Mouse (Mus musculus) left cerebral cortex, postnatal 4 days (tissue): Measurements from ENCODE around the gene Elfn2. TPM values are rescaled to one million over a fixed set of nuclear protein-coding genes. Genes with fewer than 3 reads are reported as not detected.

Experiments
- DNase-seq: peaks from one replicate; pipeline ENCODE4 v3.0.0-alpha.2; 2022
- intact Hi-C: fragments of 180-260 bp; cut with DNase I; formaldehyde crosslinking; loops from one replicate; pipeline ENCODE4 v1.15.1; 2025
- total RNA-seq, 2 experiments: library from RNA; stranded (reverse); gene quantifications; 2 replicates each; pipeline ENCODE4 v1.2.3; 2021

Elfn2 gene
- total RNA-seq, 2 experiments from 2014 or later = 79.2 to 81.2 TPM

DNA sequence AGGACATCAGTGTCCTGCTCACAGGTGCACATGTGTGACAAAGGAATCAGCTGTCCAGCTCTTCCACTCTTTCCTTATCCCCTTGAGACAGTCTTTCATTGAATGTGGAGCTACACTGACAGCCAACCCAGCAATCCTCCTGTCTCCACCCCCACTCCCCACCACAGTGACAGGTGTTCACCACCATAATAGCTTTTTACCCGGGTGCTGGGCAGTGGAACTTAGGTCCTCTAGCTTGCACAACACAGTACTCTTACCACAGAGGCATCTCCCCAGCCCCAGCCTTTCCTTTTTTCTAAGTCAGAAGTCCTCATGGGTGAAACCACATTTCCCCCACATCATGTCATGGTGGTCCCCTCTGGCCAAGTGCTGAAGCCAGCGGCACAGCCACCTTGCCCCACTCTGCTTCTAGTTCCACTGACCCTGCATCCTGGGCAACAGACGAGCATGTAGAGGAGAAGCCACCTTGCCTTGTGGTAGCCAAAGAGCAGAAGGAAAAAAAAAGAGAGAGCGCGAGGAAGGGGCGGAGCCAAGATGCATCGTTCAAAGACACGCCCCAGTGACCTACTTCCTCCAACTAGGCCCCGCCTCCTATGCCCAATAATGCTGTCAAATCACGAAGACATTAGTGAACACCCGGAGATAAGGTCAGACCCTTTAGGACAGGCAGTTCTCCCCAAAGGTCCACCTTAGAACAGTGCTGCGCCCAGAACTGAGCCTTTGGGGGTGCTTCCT, 11.9 kb upstream of the Elfn2 start:
- no peak for DNase-seq
- intact Hi-C loops = no loop called here

DNA sequence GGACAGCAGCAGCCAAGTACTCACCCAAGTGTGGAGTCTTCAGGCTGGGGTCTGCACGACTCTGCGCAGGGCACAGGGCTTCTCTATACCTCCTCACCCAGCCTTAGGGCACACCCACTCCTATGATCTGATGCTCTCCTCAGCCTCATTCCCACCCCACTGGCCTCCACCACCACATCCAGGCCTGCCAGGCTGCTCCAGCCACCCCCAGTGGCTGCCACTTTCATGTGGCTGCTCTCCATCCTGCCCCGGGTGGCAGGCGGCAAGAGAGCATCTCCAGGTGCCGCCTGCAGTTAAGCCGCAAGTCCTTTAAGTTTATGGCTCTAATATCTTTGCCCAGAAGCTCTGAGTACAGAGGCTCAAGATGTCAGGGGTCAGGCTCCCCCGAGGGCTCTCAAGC, 8.1 kb upstream of the Elfn2 start:
- intact Hi-C loops = no loop called here
- no peak for DNase-seq

DNA sequence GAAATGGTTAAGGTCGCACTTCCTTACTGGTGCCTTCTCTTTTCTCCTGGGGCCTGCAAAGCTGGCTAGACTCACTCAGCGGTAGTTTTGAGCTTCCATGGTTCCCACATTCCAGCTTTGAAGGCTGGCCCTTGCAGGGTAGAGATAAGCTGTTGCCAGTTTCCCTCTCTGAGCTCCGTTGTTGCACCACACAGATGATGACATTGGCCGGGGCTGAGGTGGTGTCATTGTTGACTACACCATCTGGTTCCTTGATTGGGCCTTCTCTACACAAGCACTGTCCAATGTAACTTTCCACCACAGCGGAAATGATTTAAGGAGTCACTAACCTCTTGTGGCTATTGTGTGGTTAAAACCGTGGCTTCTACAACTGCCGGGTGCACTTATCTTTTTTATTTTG, 2.0 kb upstream of the Elfn2 start:
- intact Hi-C loops = loop anchor here (5.0 kb wide), 1 partner anchor 98 kb away; no protein-coding TSS in a partner anchor
- no peak for DNase-seq

DNA sequence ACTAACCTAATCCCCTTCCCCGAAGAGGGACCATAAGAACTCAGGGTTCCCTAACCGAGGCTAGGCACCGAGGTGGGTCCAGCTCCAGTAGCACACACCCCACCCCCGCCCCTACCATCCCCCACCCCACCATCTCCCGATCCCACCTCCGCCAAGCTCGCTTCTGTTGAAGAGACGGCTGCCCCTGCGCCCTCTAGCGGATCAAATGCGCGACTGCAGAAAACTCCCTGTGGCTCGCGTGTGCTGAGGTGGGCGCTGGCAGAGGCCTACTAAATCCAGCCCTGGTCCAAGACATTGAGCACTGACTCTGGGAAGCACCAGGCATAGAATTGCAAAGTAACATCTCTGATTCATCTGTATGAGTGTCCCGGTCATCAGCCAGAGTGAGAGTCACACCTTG, 1.5 kb upstream of the Elfn2 start:
- peak; percentile 82 for DNase-seq
- intact Hi-C loops = loop anchor here (5.0 kb wide), 1 partner anchor 98 kb away; no protein-coding TSS in a partner anchor

DNA sequence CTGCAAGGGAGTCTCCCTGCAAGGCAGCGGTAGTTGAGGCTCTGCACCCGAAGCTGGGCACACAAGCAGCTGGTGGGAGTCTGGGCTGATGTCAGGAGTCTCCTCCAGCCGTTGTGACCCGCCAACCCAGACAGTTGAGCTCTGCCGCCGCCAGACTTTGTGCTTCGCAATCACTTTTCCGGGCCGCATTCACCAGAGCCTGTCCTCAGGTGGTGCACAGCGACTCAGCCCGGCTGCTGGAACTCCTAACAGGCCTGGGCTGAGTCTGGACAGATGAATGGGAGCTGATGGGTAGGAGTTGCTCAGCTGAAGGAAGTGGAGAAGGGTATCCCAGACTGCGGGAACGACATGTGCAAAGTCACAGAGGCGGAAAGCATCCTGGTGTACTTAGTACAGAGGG, 845 bp upstream of the Elfn2 start:
- intact Hi-C loops = no loop called here
- no peak for DNase-seq

DNA sequence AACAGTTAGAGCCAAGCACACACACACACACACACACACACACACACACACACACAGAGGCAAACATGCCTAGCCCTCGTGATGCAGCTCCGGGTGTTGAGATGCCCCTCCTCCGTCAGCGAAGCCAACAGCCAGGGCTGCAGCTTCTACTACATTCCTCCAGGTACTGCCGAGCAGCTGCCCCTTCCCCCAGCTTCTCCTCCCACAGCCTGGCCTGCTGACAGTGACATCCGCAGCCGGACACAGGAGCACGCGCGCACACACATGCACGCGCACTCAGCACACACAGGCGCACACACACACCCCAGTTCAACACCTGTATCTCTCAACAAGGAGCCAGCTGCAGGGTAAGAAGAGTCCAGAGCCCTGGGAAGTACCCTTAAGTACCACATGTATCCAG, 1.6 kb downstream of the Elfn2 start:
- intact Hi-C loops = no loop called here

DNA sequence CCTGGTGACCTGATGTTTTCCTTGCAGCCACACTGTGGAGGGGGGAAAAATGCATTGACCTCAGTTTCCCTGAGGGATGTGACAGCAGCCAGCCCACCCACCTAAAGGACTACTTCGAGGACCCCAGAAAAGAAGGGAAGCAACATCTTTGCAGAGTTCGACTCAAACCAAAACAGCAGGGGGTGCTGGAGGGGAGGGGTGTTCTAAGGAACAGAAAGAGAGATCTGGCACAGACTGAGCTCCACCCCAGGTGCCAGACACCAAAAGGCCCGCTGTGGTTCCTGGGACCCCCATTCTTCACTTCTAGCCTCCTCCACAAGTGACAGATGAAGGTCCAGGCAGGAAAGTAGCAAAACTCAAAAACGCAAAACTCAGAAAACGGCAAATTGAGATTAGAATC, 2.7 kb downstream of the Elfn2 start:
- intact Hi-C loops = no loop called here
- no peak for DNase-seq

More for the DNA sequence above, 1.6 kb downstream of the Elfn2 start:
- no peak for DNase-seq

DNA sequence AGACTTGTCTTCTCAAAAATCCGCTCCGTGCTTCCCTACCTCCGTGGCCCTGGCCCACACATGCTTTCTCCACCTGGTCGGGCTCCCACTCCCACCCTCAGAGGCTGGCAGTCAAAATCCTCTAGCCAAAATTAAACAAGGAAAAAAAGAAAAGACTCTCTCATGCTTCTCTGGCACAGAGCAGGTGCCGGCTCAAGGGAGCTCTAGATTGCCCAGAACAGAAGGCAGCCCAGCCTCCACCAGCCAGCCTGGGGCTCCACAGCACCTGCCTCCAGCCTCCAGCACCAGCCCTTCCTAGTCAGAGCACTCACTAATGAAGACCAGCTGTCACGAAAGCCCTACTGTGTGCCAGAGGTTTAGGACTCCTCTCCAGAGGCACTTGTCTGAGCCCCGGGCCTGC, 4.8 kb downstream of the Elfn2 start:
- DNase-seq = no peak
- intact Hi-C loops = no loop called here

DNA sequence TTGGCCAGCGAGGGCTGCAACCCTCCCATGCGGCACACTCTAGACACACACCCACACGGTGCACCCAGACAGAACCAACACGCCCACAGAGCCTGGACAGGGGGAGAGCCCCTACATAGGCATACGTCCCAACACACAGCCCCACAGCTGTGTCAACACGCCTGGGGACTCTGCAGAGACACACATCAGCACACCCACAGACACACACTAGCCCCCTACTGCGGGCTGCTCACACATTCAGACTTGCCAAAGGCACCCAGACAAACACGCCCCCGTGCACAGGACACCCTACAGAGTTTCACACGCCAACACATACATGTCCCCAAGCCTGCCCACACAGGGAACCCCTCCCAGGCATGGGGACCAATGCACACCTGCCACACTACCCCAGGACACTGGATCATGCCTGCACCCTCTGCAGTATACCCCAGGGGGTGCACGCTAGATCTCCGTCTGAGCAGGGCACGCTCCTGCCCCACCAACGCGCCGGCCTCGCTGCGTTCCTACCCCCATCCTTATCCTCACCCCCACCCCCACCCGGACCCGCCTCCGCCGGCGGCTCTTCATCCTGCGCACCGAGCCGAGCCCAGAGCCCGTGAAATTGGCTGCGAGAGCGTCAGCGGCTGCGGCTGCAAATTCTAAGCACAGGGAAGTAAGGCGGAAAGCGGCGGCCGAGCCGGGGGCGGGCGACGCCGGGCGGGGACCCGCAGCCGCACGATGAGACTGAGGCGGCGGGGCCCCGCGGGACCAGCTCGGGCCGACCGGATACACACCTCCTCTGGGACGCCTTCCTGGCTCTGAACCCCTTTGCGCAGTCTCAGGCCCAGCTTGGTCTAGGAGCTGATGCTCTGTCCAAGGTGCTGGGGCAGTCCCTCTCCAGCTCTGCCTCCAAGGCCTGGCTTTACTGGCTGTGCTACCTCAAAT, 6.0 kb downstream of the Elfn2 start:
- no peak for DNase-seq
- intact Hi-C loops = no loop called here

DNA sequence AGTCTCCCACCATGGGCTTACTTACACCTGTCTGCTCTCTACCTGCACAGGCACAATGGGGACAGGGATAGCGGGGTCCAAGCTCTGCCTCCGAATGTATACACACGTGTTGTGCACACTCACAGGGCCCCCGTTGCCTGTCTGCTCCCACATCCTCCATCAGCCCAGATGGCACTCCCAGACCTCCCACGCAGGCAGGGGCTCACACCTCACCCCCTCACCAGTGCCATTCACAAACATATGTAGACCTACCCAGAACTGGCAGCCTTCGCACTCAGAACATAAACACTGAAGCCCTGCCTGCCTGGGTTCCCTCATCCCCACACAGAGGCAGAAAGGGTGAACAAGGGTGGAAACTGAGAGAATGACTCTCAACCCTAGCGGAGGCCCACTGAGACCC, 6.6 kb downstream of the Elfn2 start:
- no peak for DNase-seq
- intact Hi-C loops = no loop called here

DNA sequence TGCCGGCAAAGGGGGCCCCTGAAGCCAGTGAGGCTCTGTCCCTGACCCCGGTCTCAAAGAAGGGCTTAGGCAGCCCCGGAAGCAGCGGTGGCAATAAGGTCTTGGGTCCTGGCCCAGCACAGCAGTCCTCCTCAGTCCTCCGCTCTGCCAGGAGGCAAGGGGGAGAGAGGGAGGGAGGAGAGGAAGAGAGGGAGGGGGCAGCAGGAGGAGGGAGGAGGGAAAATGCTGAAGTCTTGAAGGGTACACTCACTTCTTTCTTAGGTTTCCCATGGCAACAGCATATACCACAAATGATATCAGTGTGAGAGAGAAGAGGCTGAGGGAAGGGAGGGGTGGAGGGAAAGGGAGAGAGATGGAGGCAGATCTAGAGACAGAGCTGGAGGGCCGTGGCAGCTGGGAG, 7.9 kb downstream of the Elfn2 start:
- DNase-seq = peak; percentile 34
- intact Hi-C loops = no loop called here

DNA sequence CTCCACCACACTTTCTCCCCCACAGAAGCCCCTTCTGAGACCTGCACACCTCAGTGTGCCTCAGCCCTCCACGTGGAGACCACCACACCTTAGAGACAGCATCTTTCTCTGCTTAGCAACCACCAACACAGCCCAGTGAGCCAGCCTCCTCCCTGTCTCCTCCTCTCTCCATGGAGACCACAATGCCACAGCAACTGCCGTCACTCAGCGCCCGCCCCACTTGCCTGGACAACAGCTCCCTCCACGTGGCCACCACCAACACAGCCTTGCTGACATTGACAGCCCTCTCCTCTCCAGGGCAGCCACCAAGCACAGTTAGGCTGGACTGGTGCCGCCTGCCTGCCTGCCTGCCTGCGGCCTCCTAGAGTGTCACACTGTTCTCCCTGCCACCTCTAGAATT, 8.8 kb downstream of the Elfn2 start:
- DNase-seq = peak; percentile 73
- intact Hi-C loops = no loop called here

DNA sequence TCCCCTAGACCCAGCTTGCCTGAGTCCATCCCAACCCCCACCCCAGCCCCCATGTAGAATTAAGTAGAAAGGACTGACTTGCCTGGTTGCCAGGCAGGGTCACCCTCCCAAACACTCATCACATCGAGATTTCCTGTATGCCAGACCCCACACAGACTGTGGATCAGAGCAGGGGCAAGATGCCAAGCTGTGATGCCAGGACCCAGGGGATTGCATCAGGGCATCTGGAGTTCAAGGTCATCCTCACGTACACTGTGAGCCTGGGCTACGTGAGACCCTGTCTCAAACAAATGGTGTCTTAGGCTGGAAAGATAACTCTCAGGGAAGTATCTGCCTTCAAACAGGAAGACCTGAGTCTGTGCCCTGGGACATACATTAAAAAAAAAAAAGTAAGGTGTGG, 11.9 kb downstream of the Elfn2 start:
- intact Hi-C loops = no loop called here
- peak; percentile 29 for DNase-seq

DNA sequence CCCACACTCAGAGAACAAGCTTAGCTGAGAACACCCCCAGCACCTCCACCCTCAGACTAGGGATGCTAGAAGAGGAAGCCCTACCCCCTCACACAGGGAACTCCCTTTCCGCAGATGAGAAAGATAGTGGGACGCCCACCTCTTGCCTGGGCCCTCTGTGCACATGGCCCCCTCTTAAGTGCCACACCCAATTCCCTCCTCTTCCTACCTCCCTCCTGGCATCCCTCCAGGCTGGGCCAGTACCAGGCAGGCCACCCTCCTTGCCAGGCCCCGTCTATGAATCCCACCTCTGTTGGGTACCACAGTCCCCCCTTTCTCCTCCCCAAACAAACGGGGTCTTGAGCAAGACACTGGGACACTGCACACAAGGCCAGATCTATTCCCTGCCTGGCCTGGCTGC, 13.7 kb downstream of the Elfn2 start:
- intact Hi-C loops = no loop called here
- peak; percentile 42 for DNase-seq

DNA sequence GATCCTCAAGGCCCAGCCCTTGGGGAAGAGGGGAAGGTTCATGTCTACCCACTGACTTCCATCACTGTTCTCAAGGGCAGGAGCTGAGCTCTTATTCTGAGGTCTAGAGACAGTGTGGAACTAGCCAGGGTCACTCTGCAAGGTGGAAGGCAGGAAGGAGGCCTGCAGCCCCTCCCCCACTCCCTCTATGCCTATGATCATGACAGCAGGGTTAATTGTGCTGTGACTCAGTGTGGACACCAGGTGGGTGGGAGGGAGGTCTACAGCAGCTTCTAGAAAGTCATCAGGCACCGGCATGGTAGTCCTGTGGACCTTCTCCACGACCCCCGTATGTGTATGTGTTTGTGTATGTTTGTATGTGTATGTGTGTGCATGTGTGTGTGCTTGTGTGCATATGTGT, 14.6 kb downstream of the Elfn2 start:
- intact Hi-C loops = no loop called here
- no peak for DNase-seq

DNA sequence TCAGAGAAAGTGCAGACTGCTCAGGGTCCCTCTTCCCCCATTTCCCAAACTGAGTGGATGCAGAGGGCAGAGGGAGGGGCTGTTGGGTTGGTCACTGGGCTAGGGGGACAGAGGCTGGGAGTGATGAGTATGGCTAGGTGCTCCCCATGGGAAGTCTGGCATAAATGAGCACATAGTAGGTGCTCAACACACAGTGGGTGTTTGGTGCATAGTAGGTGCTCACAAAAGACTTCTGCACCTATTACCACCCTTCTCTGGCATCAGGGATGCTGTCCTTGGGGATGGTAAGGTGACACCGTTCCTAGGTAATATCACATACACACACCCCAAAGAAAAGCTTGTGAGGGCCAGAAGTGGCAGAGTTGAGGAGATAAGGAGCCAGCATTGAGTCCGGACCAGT, 18.2 kb downstream of the Elfn2 start:
- intact Hi-C loops = no loop called here
- DNase-seq = no peak

DNA sequence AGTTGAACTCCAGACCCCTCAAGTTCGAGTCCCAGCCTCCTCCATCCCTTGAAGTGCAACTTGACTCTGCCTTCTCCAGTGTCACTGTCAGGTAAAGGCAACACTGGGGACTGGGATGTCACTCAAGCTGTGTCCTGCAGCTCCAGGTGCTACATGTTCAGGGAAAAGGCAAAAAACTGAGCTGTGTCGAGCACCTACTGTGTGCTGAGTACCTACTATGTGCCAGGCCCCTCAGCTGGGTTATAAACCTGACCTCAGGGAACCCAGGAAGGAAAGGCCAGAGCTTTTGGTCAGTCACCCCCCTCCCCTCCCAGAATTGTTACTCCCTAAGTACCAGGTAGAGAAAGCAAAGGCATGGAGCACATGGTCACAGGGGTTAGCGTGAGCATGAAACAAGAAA, 19.1 kb downstream of the Elfn2 start:
- intact Hi-C loops = no loop called here
- no peak for DNase-seq

DNA sequence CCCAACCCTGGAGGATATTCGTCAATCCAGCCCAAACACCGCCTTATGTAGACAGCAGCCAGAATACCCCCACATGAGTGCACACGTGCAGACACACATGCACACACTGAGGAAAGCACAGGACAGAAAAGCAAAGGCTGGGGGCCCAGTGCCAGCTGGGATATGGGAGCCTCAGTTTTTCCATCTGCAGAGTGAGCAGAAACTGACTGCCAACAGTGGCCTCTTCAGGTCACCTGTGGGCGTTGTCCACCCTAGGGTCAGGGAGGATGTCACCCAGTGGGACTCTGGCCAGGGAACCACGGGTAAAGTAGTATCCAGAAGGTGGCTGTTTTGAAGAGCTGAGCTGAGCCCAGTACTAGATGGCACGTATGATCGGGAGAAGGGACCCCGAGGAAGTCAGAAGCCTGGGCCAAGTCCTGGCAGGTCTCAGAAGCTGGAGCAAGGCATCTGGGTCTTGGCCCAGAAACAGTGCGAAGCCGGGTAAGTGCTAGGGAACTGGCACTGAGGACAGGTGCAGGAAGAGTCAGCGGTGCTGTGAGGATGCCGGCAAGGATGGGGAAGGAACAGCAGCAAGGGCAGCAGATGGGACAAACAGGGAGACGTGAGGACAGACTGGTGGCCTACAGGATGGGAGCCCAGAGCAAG, 20.0 kb downstream of the Elfn2 start:
- intact Hi-C loops = no loop called here

DNA sequence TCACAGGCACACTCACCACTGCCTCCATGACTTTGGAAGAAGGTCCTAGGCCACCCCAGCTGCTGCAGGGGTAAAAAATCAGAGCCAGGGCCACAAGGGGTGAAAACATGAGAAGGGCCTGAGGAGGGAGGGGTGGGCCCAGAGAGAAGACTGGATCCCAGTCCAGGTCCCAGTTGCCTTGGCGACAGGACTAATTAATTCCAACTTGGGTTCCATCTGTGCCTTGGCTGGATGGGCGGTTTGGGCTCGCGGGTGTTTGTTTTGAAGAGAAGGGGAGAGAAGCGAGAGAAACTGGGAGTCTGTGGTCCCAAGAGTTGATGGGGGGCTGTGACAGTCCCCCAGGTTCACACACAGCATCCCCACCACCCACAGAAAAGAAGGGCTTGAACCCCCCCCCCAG, 20.5 kb downstream of the Elfn2 start:
- DNase-seq = peak; percentile 82
- intact Hi-C loops = no loop called here

More for the DNA sequence above, 20.0 kb downstream of the Elfn2 start:
- DNase-seq = peak; percentile 84

DNA sequence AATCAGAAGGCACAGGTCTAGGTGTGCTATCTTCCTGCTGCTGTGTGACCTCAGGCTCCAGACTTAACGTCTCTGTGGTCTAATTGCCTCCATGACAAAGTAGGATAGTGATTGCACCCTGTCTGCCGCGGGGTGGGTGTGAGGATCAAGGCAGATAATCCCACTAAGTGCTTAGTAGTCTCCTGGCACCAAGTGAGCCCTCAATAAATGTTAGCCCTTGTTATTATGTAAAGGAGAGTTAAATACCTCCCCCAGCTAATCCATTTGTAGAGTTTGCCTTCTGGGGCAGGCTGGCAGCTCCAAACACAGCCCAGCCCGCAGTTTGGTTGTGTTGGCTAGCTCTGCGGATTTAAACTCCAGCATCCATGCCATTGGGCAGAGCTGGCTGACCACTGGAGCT, 22.8 kb downstream of the Elfn2 start:
- no peak for DNase-seq
- intact Hi-C loops = no loop called here

DNA sequence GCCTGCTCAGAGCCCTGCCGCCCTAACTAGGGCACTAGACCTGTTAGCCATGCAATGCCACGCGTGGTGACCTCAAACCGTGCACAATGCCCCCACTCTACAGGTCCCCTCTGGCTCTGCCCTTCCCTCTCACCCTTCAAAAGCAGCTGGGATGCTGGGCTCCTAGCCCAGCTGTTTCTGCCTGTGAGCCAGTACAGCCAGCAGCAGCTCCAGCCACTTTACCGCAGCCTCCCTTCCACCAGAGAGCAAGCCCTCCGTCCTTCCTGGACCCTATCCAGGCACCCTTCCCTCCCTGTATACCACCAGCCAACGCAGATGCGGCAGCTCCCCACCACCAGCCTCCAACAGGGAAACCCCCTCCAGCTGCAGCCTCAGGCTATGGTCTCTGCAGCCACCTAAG, 26.1 kb downstream of the Elfn2 start:
- intact Hi-C loops = no loop called here
- DNase-seq = no peak

DNA sequence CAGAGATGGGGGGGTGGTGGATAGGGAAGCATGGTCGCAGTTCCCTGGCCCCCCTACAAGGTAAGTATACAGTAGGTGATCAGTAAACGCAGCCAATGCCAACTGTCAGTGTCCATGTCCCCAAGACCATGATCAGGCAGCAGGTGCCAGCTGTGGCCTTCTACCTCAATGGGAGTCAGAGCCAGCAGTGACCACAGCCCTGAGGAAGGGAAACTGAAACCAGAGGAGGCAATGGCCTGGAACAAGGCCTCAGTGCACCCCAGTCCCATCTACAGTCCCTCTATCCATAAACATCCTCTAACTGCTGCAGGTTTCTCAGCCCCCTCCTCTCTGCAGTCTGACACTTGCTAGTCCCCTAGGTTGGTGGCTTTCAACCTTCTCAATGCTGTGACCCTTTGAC, 27.9 kb downstream of the Elfn2 start:
- DNase-seq = no peak
- intact Hi-C loops = no loop called here
